Mouse (Mus musculus) heart, adult 2 months (tissue): ENCODE measurements around the gene Col7a1. TPM values are rescaled to one million over a fixed set of nuclear protein-coding genes. Genes with fewer than 3 reads are reported as not detected.

ENCODE experiments used
- DNase-seq, 2 experiments: peaks; one replicate each; pipeline ENCODE4 v3.0.0; 2021
- H3K27ac ChIP-seq: fragments of 200-600 bp; 2 replicates; pipeline ENCODE4 v1.8.1; 2022
- H3K27me3 ChIP-seq: fragments of 200-500 bp; 2 replicates; pipeline ENCODE4 v1.6.1; 2012; ENCODE audit warnings: mild to moderate bottlenecking, low read length, inconsistent platforms, mixed read lengths; ENCODE audit not compliant: control insufficient read depth, insufficient read depth
- H3K36me3 ChIP-seq: fragments of 200-500 bp; 2 replicates; pipeline ENCODE4 v1.6.1; 2012; ENCODE audit warnings: low read length, inconsistent platforms; ENCODE audit not compliant: control insufficient read depth, insufficient read depth
- H3K4me1 ChIP-seq: fragments of 200-500 bp; 2 replicates; pipeline ENCODE4 v1.6.1; 2011; ENCODE audit warnings: low read length; ENCODE audit not compliant: control insufficient read depth, insufficient read depth
- H3K4me3 ChIP-seq: fragments of 200-600 bp; 2 replicates; pipeline ENCODE4 v1.8.1; 2022
- H3K79me2 ChIP-seq: fragments of 200-500 bp; replicated peaks from 2 replicates; pipeline ENCODE4 v1.6.1; 2012; ENCODE audit warnings: mild to moderate bottlenecking, inconsistent platforms, low read length, moderate library complexity, mixed read lengths; ENCODE audit not compliant: control insufficient read depth, insufficient read depth
- H3K9ac ChIP-seq: fragments of 200-500 bp; 2 replicates; pipeline ENCODE4 v1.6.1; 2012; ENCODE audit warnings: low read depth, mild to moderate bottlenecking, control low read depth, inconsistent platforms, low read length, mixed read lengths
- CTCF ChIP-seq: fragments of 200-600 bp; IDR thresholded peaks from 2 replicates; pipeline ENCODE4 v1.8.1; 2022; ENCODE audit warnings: antibody characterized with exemption, mild to moderate bottlenecking, moderate library complexity
- EP300 ChIP-seq: fragments of 200-500 bp; IDR thresholded peaks from 2 replicates; pipeline ENCODE4 v1.6.1; 2011; ENCODE audit warnings: low read depth, low read length, control low read depth; ENCODE audit not compliant: insufficient read depth
- POLR2A ChIP-seq: fragments of 200-500 bp; IDR thresholded peaks from 2 replicates; pipeline ENCODE4 v1.6.1; 2011; ENCODE audit warnings: mild to moderate bottlenecking, low read depth, low read length, control low read depth; ENCODE audit not compliant: insufficient read depth
- WGBS: fragments of 180-500 bp; shearing (Covaris S2); methylation state at CpG from one replicate; pipeline ENCODE4 v1.1.7; 2018; 5-methylcytosine and 5-hydroxymethylcytosine counted together
- intact Hi-C: fragments of 180-260 bp; cut with DNase I; formaldehyde crosslinking; loops from one replicate; pipeline ENCODE4 v1.15.1; 2025
- polyA plus RNA-seq: library from polyadenylated mRNA; depleted of rRNA; stranded (reverse); fragments of >200 nt; gene quantifications from 2 replicates; pipeline ENCODE4 v1.2.3, GENCODE M21; 2012
- total RNA-seq, 2 experiments: library from RNA; stranded (reverse); gene quantifications; 2 replicates each; pipeline ENCODE4 v1.2.3; 2021

The Col7a1 gene
- total and polyA plus RNA-seq, 3 experiments: 0.30 to 0.57 (median 0.47) TPM

DNA sequence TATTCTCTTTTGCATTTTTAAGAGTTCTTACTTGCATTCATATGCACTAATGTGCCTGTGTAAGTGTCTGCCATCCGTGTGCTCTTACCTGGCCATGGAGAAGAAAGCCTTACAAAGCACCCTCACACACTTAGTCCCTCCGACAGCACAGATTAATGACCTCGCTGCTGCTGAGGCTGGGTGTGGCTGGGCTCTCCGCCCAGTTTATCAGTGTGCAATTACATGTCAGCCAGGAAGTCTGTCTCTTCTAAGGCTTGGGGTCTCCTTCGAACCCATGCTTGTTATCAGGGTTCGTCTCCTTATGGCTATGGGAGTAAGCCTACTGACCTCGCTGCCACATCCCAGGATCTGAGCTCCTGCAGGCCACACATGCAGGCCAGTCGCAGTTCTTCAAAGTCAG lies 62.0 kb downstream of the Col7a1 start:
- DNase-seq: no peak
- intact Hi-C loops: no loop called here

DNA sequence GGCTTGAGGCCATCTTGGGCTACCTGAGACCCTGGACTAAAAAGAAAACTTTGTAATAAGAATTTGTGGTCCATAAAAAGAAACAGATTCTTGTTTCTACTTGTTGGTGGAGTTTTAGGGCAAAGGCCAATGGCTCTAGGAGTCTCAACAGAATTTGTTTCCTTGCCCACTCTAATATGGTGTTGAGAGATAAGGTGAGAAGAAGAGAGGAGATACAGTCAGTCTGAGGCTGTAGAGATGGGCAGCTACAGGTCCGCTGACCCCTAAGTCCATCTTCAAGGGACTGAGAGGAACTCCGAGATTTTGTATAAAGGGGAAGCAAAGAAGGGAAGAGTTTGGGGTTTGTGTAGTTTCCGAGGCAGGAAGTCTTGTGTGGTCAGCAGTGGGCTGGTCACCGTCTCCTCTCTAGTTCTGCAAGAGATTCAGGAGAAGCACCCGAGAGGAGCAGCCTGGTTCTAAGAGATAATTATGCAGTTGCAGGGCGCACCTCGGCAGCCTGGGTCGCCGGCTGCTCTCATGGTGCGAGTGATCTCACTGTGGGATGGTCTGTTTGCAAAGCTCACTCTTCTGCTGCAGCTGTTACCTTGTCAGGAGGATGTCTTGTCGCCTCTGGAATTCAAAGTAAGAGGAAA lies 63.7 kb downstream of the Col7a1 start:
- H3K4me1 ChIP-seq: no peaks in the 10 kb centered on the region
- H3K4me3 ChIP-seq: no peak overlapping the region
- no peak overlapping the region for H3K9ac ChIP-seq
- intact Hi-C loops: no loop called here
- no peak overlapping the region for H3K27ac ChIP-seq
- no peak for DNase-seq
- 60% methylated on average over 11 of the region's 11 CpGs for WGBS
- TF ChIP-seq EP300: no peak
- no peak for TF ChIP-seq POLR2A
- TF ChIP-seq CTCF: no peak
- H3K27me3 ChIP-seq: no peaks in the 10 kb centered on the region
- no peaks in the 10 kb centered on the region for H3K79me2 ChIP-seq
- no peaks in the 10 kb centered on the region for H3K36me3 ChIP-seq

More for the DNA sequence above, 62.0 kb downstream of the Col7a1 start:
- no peaks in the 10 kb centered on the region for H3K4me1 ChIP-seq
- no peak for TF ChIP-seq EP300
- TF ChIP-seq CTCF: no peak
- no peak for TF ChIP-seq POLR2A
- no peak overlapping the region for H3K27ac ChIP-seq
- WGBS: 58% methylated on average over 8 of the region's 8 CpGs
- H3K4me3 ChIP-seq: no peak overlapping the region
- H3K36me3 ChIP-seq: no peaks in the 10 kb centered on the region
- H3K9ac ChIP-seq: no peak overlapping the region
- H3K79me2 ChIP-seq: no peaks in the 10 kb centered on the region
- no peaks in the 10 kb centered on the region for H3K27me3 ChIP-seq

DNA sequence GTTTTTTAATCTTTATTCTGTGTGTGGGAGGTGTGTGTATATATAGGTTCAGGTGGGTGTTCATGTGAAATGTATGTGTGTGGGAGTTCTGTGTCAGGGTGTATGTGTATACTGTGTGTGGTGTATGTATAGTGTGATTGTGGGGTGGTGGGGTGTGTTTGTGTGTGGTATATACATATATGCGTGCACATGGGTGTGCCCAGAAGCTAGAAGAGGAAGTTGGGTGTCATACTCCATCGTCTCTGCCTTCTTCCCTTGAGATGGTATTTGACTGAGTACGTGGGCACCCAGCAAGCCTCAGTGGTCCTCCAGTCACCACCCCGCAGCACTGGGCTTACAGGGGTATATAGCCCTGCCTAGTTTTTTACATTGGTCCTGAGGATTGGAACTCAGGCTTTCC lies 68.0 kb downstream of the Col7a1 start:
- Histone ChIP-seq H3K4me3 (no peak overlapping the region), H3K27me3 (no peaks in the 10 kb centered on the region), H3K36me3 (no peaks in the 10 kb centered on the region), H3K4me1 (no peaks in the 10 kb centered on the region), H3K27ac (no peak overlapping the region), H3K79me2 (no peaks in the 10 kb centered on the region), H3K9ac (no peak overlapping the region)
- no peak for TF ChIP-seq CTCF
- no peak for TF ChIP-seq EP300
- TF ChIP-seq POLR2A: no peak
- 72% methylated on average over 4 of the region's 4 CpGs for WGBS
- DNase-seq: peak in 1 of 2 experiments; percentile 21
- intact Hi-C loops: no loop called here

DNA sequence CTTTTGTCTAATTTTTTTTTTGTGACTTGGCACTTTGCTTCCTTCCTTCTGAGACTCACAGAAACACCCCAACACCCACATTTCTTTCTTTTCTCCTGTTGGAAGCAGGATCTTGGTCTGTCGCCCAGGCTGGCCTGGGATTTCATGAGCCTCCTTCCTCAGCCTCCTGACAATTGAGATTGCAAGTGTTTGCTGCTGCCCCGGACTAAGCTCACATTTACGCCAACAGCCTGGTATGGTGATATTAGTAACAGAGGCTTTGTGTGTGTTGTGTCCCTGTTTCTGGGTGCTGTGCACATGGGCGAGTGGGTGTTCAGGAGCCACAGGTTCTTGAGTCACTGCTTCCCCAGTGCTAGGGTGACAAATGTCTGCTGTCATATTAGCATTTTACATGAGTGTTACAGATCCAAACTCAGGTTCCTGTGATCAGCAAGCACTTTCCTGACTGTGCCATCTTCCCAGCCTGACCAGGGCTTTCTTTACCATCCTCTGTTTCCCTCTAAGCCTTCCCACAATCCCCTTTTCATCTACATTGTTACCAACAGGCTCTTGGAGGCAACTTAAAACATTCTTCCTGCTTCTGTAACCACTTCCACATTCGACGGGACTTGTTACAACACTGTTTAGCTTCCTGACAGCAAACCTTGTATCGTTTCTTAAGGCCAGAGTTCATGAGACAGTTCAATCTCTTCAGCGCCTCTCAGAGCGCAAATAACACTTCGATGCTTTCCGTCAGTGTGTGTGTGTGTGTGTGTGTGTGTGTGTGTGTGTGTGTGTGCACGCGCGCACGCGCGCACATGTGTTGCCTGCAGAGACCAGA lies 69.7 kb downstream of the Col7a1 start:
- Histone ChIP-seq H3K27me3 (no peaks in the 10 kb centered on the region), H3K79me2 (no peaks in the 10 kb centered on the region), H3K4me3 (no peak overlapping the region), H3K9ac (no peak overlapping the region), H3K27ac (no peak overlapping the region), H3K4me1 (peaks cover 8% of the 10 kb centered on the region), H3K36me3 (no peaks in the 10 kb centered on the region)
- no peak for TF ChIP-seq EP300
- TF ChIP-seq CTCF: no peak
- no peak for TF ChIP-seq POLR2A
- DNase-seq: peak in 1 of 2 experiments; percentile 15
- WGBS: 77% methylated on average over 17 of the region's 17 CpGs
- intact Hi-C loops: no loop called here

DNA sequence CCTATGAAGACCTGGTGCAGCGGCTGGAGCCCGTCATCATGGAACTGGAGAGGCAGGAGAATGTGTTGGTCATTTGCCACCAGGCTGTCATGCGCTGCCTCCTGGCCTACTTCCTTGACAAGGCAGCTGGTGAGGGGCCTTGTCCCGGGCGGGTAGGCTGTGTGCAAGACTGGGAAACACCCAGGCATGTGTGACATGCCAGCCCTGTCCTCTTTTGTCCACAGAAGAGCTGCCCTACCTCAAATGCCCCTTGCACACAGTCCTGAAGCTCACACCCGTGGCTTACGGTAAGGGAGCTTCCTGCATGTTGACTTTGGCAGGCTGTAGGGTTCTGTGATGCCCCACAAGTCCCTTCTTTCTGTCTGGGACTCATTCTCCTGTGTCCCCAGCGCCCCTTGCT lies 74.1 kb downstream of the Col7a1 start:
- peak; percentile 50 to 62 for DNase-seq
- TF ChIP-seq EP300 (peak; percentile 92), POLR2A (no peak)
- Histone ChIP-seq H3K36me3 (no peaks in the 10 kb centered on the region), H3K9ac (no peak overlapping the region), H3K27ac (0 out of 2 replicates have a peak overlapping the region, but pooled peaks have one; percentile 43), H3K79me2 (no peaks in the 10 kb centered on the region), H3K4me3 (no peak overlapping the region), H3K27me3 (no peaks in the 10 kb centered on the region), H3K4me1 (peaks cover 8% of the 10 kb centered on the region)
- WGBS: 28% methylated on average over 8 of the region's 8 CpGs
- intact Hi-C loops: no loop called here

DNA sequence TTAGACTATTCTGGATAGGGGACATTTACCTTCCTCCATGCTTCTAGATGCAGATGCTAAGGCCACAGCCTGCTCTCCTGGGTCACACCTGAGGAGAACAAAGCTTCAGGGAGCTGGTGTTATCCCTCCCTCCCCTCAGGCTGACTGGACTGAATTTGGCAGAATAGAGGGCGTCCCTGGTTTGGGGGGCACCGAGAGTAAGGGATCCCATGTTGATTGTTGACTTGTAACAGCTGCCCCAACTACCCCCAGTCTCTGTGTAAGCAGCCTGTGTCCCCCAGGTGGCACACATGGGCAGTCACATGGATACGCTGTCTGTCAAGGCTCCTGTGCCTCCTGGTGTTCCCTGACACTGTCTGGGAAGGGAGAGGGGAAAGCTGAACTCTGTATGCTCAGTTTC lies 75.0 kb downstream of the Col7a1 start:
- 87% methylated on average over 3 of the region's 3 CpGs for WGBS
- H3K4me1 ChIP-seq: peaks cover 8% of the 10 kb centered on the region

More for the DNA sequence above, 75.0 kb downstream of the Col7a1 start:
- TF ChIP-seq POLR2A (no peak), EP300 (no peak), CTCF (no peak)
- Histone ChIP-seq H3K4me3 (no peak overlapping the region), H3K79me2 (no peaks in the 10 kb centered on the region), H3K27ac (no peak overlapping the region), H3K27me3 (no peaks in the 10 kb centered on the region), H3K36me3 (no peaks in the 10 kb centered on the region), H3K9ac (no peak overlapping the region)
- intact Hi-C loops: no loop called here
- no peak for DNase-seq
